Mouse (Mus musculus) myocyte (in vitro differentiated cells): ENCODE results near the gene Marcks. TPM values are rescaled to one million over a fixed set of nuclear protein-coding genes. Genes with fewer than 3 reads are reported as not detected.
A peak's percentile ranks its signal among the peaks of the same experiment; 100 is the strongest.

ENCODE experiments used
- H3K27me3 ChIP-seq: one replicate; pipeline ENCODE4 v1.6.1; 2011; ENCODE audit not compliant: control insufficient read depth, insufficient read depth, insufficient read length
- H3K36me3 ChIP-seq: one replicate; pipeline ENCODE4 v1.6.1; 2011; ENCODE audit not compliant: control insufficient read depth, insufficient read depth
- H3K4me2 ChIP-seq: one replicate; pipeline ENCODE4 v1.6.1; 2011; ENCODE audit warnings: low read depth, control low read depth
- H3K4me3 ChIP-seq: one replicate; pipeline ENCODE4 v1.5.1; 2011; ENCODE audit warnings: mild to moderate bottlenecking, control low read depth, moderate library complexity
- H3K79me2 ChIP-seq: one replicate; pipeline ENCODE4 v1.6.1; 2011; ENCODE audit not compliant: control insufficient read depth, insufficient read depth
- H3ac ChIP-seq: one replicate; pipeline ENCODE4 v1.6.1; 2011; ENCODE audit not compliant: control insufficient read depth, insufficient read length
- CEBPB ChIP-seq: IDR thresholded peaks from 2 replicates; pipeline ENCODE4 v1.6.1; 2011; ENCODE audit warnings: mild to moderate bottlenecking, moderate library complexity; ENCODE audit not compliant: poor library complexity, insufficient read depth, severe bottlenecking
- E2F4 ChIP-seq: IDR thresholded peaks from one replicate; pipeline ENCODE4 v1.6.1; 2011; ENCODE audit warnings: mild to moderate bottlenecking, control low read depth, moderate library complexity; ENCODE audit not compliant: insufficient read depth
- MAX ChIP-seq: IDR thresholded peaks from one replicate; pipeline ENCODE4 v1.6.1; 2011; ENCODE audit warnings: low read depth, mild to moderate bottlenecking, control low read depth
- MYOD1 ChIP-seq, 3 experiments: IDR thresholded peaks; one replicate each; pipeline ENCODE4 v1.6.1; 2011; ENCODE audit warnings: control low read depth in 2 of 3, low read depth in 2 of 3, mild to moderate bottlenecking in 2 of 3, moderate library complexity in 1 of 3; ENCODE audit not compliant: insufficient read length in 2 of 3, control insufficient read depth in 1 of 3
- MYOG ChIP-seq, 3 experiments: IDR thresholded peaks; one replicate each; pipeline ENCODE4 v1.6.1; 2011; ENCODE audit warnings: control low read depth in 2 of 3, low read depth in 2 of 3, mild to moderate bottlenecking in 2 of 3; ENCODE audit not compliant: insufficient read length in 2 of 3, control insufficient read depth in 1 of 3, insufficient read depth in 1 of 3
- POLR2A ChIP-seq: IDR thresholded peaks from one replicate; pipeline ENCODE4 v1.6.1; 2011; ENCODE audit warnings: low read depth, mild to moderate bottlenecking, control low read depth, moderate library complexity; ENCODE audit not compliant: insufficient read length
- POLR2AphosphoS2 ChIP-seq: IDR thresholded peaks from one replicate; pipeline ENCODE4 v1.6.1; 2011; ENCODE audit warnings: low read depth, control low read depth; ENCODE audit not compliant: insufficient read length
- REST ChIP-seq: IDR thresholded peaks from one replicate; pipeline ENCODE4 v1.6.1; 2011; ENCODE audit warnings: mild to moderate bottlenecking, control low read depth, moderate library complexity; ENCODE audit not compliant: insufficient read depth, insufficient read length
- SRF ChIP-seq: IDR thresholded peaks from one replicate; pipeline ENCODE4 v1.6.1; 2011; ENCODE audit warnings: low read depth; ENCODE audit not compliant: control insufficient read depth, insufficient read length
- TCF12 ChIP-seq: IDR thresholded peaks from one replicate; pipeline ENCODE4 v1.6.1; 2011; ENCODE audit warnings: mild to moderate bottlenecking, control low read depth; ENCODE audit not compliant: poor library complexity, insufficient read depth, severe bottlenecking
- TCF3 ChIP-seq: IDR thresholded peaks from one replicate; pipeline ENCODE4 v1.6.1; 2011; ENCODE audit warnings: low read depth, control low read depth; ENCODE audit not compliant: insufficient read length
- USF1 ChIP-seq: IDR thresholded peaks from one replicate; pipeline ENCODE4 v1.6.1; 2011; ENCODE audit warnings: low read depth, mild to moderate bottlenecking, control low read depth, moderate library complexity
- polyA plus RNA-seq: library from polyadenylated mRNA; unstranded; fragments of >200 nt; fragmentation: generic; extraction: Trizol; gene quantifications from one replicate; pipeline ENCODE4 v1.2.1, GENCODE M21; 2012; ENCODE audit warnings: missing spikeins

Marcks gene
- polyA plus RNA-seq, 1 experiment = 26.3 TPM

GRCm38 (mm10) chr10:37140166-37140735, 1.5 kb upstream of the Marcks start:
- Histone ChIP-seq H3K4me2 (peak overlapping the region; percentile 78), H3K36me3 (peaks cover 5% of the 10 kb centered on the region), H3K4me3 (peak overlapping the region; percentile 94), H3ac (peak overlapping the region; percentile 23), H3K79me2 (peaks cover 22% of the 10 kb centered on the region), H3K27me3 (no peaks in the 10 kb centered on the region)
- TF ChIP-seq MAX (no peak), CEBPB (no peak), MYOD1 (IDR thresholded peaks at IDR 0.05; ENCODE audit: control insufficient read depth in 1 of 3, insufficient read length in 2 of 3, low read depth in 2 of 3) (peak in 1 of 3 experiments; percentile 36), POLR2A (peak; percentile 35)

- Histone ChIP-seq H3K27me3 (no peaks in the 10 kb centered on the region), H3K4me2 (peak overlapping the region; percentile 78), H3ac (peak overlapping the region; percentile 23), H3K36me3 (peaks cover 11% of the 10 kb centered on the region), H3K79me2 (peaks cover 29% of the 10 kb centered on the region), H3K4me3 (peak overlapping the region; percentile 94)
- TF ChIP-seq POLR2AphosphoS2 = no peak
- TF ChIP-seq REST = no peak
- no peak for TF ChIP-seq MYOD1 (IDR thresholded peaks at IDR 0.05; ENCODE audit: control insufficient read depth in 1 of 3, insufficient read length in 2 of 3, low read depth in 2 of 3)
- TF ChIP-seq E2F4 = no peak
- TF ChIP-seq TCF12 = no peak
- TF ChIP-seq POLR2A = no peak
- TF ChIP-seq MYOG (IDR thresholded peaks at IDR 0.05; ENCODE audit: control insufficient read depth in 1 of 3, insufficient read depth in 1 of 3, insufficient read length in 2 of 3, low read depth in 2 of 3) = no peak
- TF ChIP-seq MAX = no peak
- no peak for TF ChIP-seq CEBPB
- TF ChIP-seq USF1 = no peak
These were observed 884 bp upstream of the Marcks start for GRCm38 (mm10) chr10:37139443-37140165.

- Histone ChIP-seq H3K4me2 (peak overlapping the region; percentile 35), H3K79me2 (peaks cover 42% of the 10 kb centered on the region), H3ac (peak overlapping the region; percentile 72), H3K27me3 (no peaks in the 10 kb centered on the region), H3K36me3 (peaks cover 24% of the 10 kb centered on the region), H3K4me3 (peak overlapping the region; percentile 94)
- TF ChIP-seq SRF (no peak), MYOG (IDR thresholded peaks at IDR 0.05; ENCODE audit: control insufficient read depth in 1 of 3, insufficient read depth in 1 of 3, insufficient read length in 2 of 3, low read depth in 2 of 3) (no peak), TCF12 (no peak), POLR2A (no peak), MYOD1 (IDR thresholded peaks at IDR 0.05; ENCODE audit: control insufficient read depth in 1 of 3, insufficient read length in 2 of 3, low read depth in 2 of 3) (no peak)
These were observed 399 bp downstream of the Marcks start for GRCm38 (mm10) chr10:37138311-37138731.

GRCm38 (mm10) chr10:37137531-37138310, 999 bp downstream of the Marcks start:
- H3K27me3 ChIP-seq = no peaks in the 10 kb centered on the region
- TF ChIP-seq TCF12 (no peak), MYOD1 (IDR thresholded peaks at IDR 0.05; ENCODE audit: control insufficient read depth in 1 of 3, insufficient read length in 2 of 3, low read depth in 2 of 3) (no peak), POLR2AphosphoS2 (no peak), MYOG (IDR thresholded peaks at IDR 0.05; ENCODE audit: control insufficient read depth in 1 of 3, insufficient read depth in 1 of 3, insufficient read length in 2 of 3, low read depth in 2 of 3) (no peak), CEBPB (no peak), TCF3 (no peak), SRF (no peak)
- H3ac ChIP-seq = peak overlapping the region; percentile 72
- H3K4me2 ChIP-seq = peak overlapping the region; percentile 35
- peaks cover 26% of the 10 kb centered on the region for H3K36me3 ChIP-seq
- H3K4me3 ChIP-seq = peak overlapping the region; percentile 94
- peaks cover 42% of the 10 kb centered on the region for H3K79me2 ChIP-seq

GRCm38 (mm10) chr10:37136981-37137518, 1.7 kb downstream of the Marcks start:
- Histone ChIP-seq H3K36me3 (peaks cover 26% of the 10 kb centered on the region), H3K79me2 (peaks cover 42% of the 10 kb centered on the region), H3K27me3 (no peaks in the 10 kb centered on the region), H3K4me3 (peak overlapping the region; percentile 94), H3ac (peak overlapping the region; percentile 72), H3K4me2 (peak overlapping the region; percentile 35)
- TF ChIP-seq MYOG (IDR thresholded peaks at IDR 0.05; ENCODE audit: control insufficient read depth in 1 of 3, insufficient read depth in 1 of 3, insufficient read length in 2 of 3, low read depth in 2 of 3) (peak in 1 of 3 experiments; percentile 46), POLR2AphosphoS2 (peak; percentile 68), CEBPB (no peak), POLR2A (peak; percentile 29)
